Mouse (Mus musculus): ENCODE measurements around the gene Fgr. TPM values are rescaled to one million over a fixed set of nuclear protein-coding genes. Genes with fewer than 3 reads are reported as not detected.
"Not testable (repeated sequence)": the region's sequence is repeated elsewhere in the genome, so short reads cannot be mapped to it uniquely, and the experiment has no call there.

Fgr gene
- total RNA-seq (2021): under 1 TPM in 1 of 2 experiments, not detected in 1; 0.06 TPM
- long read RNA-seq, experiment 1: 0 reads
- long read RNA-seq, experiment 2: 0 reads

- Histone ChIP-seq H3K27ac (peak within 1 kb of the TSS; percentile 48), H3K4me3 (peak within 1 kb of the TSS; percentile 40)
- DNase-seq: no peak
- TF ChIP-seq CTCF (IDR thresholded peaks at IDR 0.05): no peak
- intact Hi-C loops (cut with DNase I): no loop called here
Observed at GRCm38 (mm10) chr4:132973814-132974398, at the start of gene Fgr. TSS of gene Fgr (plus strand) at chr4:132974095.

- intact Hi-C loops (cut with DNase I): loop anchor here (10.0 kb wide), 1 partner anchor 382 kb away; no protein-coding TSS in a partner anchor
- not testable (repeated sequence) for DNase-seq, H3K4me3 ChIP-seq, H3K27ac ChIP-seq
Observed at GRCm38 (mm10) chr4:132926520-132926919, 47.4 kb upstream of the Fgr start.

GRCm38 (mm10) chr4:132930784-132931183, 43.1 kb upstream of the Fgr start:
- peak; percentile 41 for DNase-seq
- intact Hi-C loops (cut with DNase I): loop anchor here (5.0 kb wide), 1 partner anchor 153 kb away; no protein-coding TSS in a partner anchor
- no peak overlapping the region for H3K27ac ChIP-seq
- TF ChIP-seq CTCF (IDR thresholded peaks at IDR 0.05): peak; percentile 87
- no peak overlapping the region for H3K4me3 ChIP-seq

- Histone ChIP-seq H3K4me3 (no peak overlapping the region), H3K27ac (no peak overlapping the region)
- intact Hi-C loops (cut with DNase I): loop anchor here (5.0 kb wide), 1 partner anchor 156 kb away; no protein-coding TSS in a partner anchor
- no peak for DNase-seq
- no peak for TF ChIP-seq CTCF (IDR thresholded peaks at IDR 0.05)
Observed at GRCm38 (mm10) chr4:132932752-132933404, 41.0 kb upstream of the Fgr start.

GRCm38 (mm10) chr4:132934639-132935038, 39.3 kb upstream of the Fgr start:
- H3K4me3 ChIP-seq: no peak overlapping the region
- TF ChIP-seq CTCF (IDR thresholded peaks at IDR 0.05): no peak
- DNase-seq: no peak
- no peak overlapping the region for H3K27ac ChIP-seq
- intact Hi-C loops (cut with DNase I): loop anchor here (5.0 kb wide), 1 partner anchor 157 kb away; no protein-coding TSS in a partner anchor

GRCm38 (mm10) chr4:132938181-132938941, 35.5 kb upstream of the Fgr start:
- Histone ChIP-seq H3K27ac (peak overlapping the region; percentile 78), H3K4me3 (peak overlapping the region; percentile 57)
- intact Hi-C loops (cut with DNase I): no loop called here
- peak; percentile 70 for DNase-seq
- no peak for TF ChIP-seq CTCF (IDR thresholded peaks at IDR 0.05)

- Histone ChIP-seq H3K4me3 (peak overlapping the region; percentile 50), H3K27ac (no peak overlapping the region)
- DNase-seq: peak; percentile 76
- intact Hi-C loops (cut with DNase I): no loop called here
- peak; percentile 79 for TF ChIP-seq CTCF (IDR thresholded peaks at IDR 0.05)
Observed at GRCm38 (mm10) chr4:132939421-132940127, 34.3 kb upstream of the Fgr start.

- no peak for TF ChIP-seq CTCF (IDR thresholded peaks at IDR 0.05)
Observed at GRCm38 (mm10) chr4:132941012-132941729, 32.7 kb upstream of the Fgr start.

GRCm38 (mm10) chr4:132943088-132943487, 30.8 kb upstream of the Fgr start:
- no peak for TF ChIP-seq CTCF (IDR thresholded peaks at IDR 0.05)
- Histone ChIP-seq H3K27ac (no peak overlapping the region), H3K4me3 (no peak overlapping the region)
- no peak for DNase-seq
- intact Hi-C loops (cut with DNase I): no loop called here

More at GRCm38 (mm10) chr4:132941012-132941729, 32.7 kb upstream of the Fgr start:
- no peak for DNase-seq
- Histone ChIP-seq H3K27ac (no peak overlapping the region), H3K4me3 (no peak overlapping the region)
- intact Hi-C loops (cut with DNase I): no loop called here

GRCm38 (mm10) chr4:132944106-132944505, 29.8 kb upstream of the Fgr start:
- intact Hi-C loops (cut with DNase I): no loop called here
- Histone ChIP-seq H3K4me3 (no peak overlapping the region), H3K27ac (0 out of 2 replicates have a peak overlapping the region, but pooled peaks have one; percentile 79)
- DNase-seq: no peak
- no peak for TF ChIP-seq CTCF (IDR thresholded peaks at IDR 0.05)

- no peak for DNase-seq
Observed at GRCm38 (mm10) chr4:132944776-132945175, 29.1 kb upstream of the Fgr start.

More at GRCm38 (mm10) chr4:132944776-132945175, 29.1 kb upstream of the Fgr start:
- peak overlapping the region; percentile 79 for H3K27ac ChIP-seq
- H3K4me3 ChIP-seq: no peak overlapping the region
- no peak for TF ChIP-seq CTCF (IDR thresholded peaks at IDR 0.05)
- intact Hi-C loops (cut with DNase I): loop anchor here (1.0 to 5.0 kb wide), 2 partner anchors 61 to 263 kb away; no protein-coding TSS in a partner anchor
